Mouse (Mus musculus) kidney, adult 2 months (tissue): ENCODE measurements around the gene Eepd1.

Experiments used
- CTCF ChIP-seq: fragments of 200-500 bp; conservative IDR thresholded peaks from 2 replicates; pipeline ENCODE4 v1.5.1; 2011; ENCODE audit warnings: low read depth, mild to moderate bottlenecking, control low read depth, low read length, moderate library complexity, mixed read lengths; ENCODE audit not compliant: insufficient read depth, insufficient read length
- POLR2A ChIP-seq: fragments of 200-500 bp; IDR thresholded peaks from one replicate; pipeline ENCODE4 v1.6.1; 2011; ENCODE audit warnings: low read depth, low read length, control low read depth

GRCm38 (mm10) chr9:25526516-25526915 lies 45.2 kb downstream of the Eepd1 start:
- TF ChIP-seq POLR2A (no peak), CTCF (no peak)
